Comparison of ENCODE assay signal across 23 mouse cellular contexts in the genomic region with DNA sequence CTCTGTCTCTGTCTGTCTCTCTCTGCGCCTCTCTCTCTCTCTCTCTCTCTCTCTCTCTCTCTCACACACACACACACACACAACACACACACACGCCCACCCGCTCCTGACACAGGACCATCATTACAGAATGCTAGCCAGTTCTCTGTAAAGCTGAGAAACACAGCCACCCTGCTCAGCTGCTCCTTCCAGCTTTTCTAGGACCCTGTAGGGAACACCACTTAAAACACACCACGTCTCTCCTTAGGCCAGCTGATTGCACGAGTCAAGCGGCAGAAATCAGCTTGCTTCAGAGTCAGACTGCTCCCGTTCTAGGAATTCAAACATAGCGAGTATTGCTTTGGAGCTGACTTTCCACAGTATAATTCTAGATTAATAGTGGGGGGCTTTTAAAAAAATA. TPM values are rescaled to one million over a fixed set of nuclear protein-coding genes. Genes with fewer than 3 reads are reported as not detected.
DNase-seq lines count a peak whose midpoint lies in the region; ATAC-seq and TF ChIP-seq lines count a peak whose summit lies in the region.
"Had no signal": no experiment of that assay in that cellular context is flagged by ENCODE, and none has a peak within 500 bp of the region (broad histone marks: within the 10 kb centered on the region; RNA-seq: fewer than 3 reads in every experiment).

No protein-coding gene starts in this region.

- no peaks in the 10 kb centered on the region for H3K27me3 ChIP-seq in forebrain, embryonic 14.5 days (replicated peaks; ENCODE audit: control insufficient read depth, insufficient read depth, low read length)
- no peaks in the 10 kb centered on the region for H3K27me3 ChIP-seq in forebrain, embryonic 11.5 days (ENCODE audit: control insufficient read depth, insufficient read depth, low read length)
- H3K27me3 ChIP-seq in hindbrain, postnatal 0 days (ENCODE audit: insufficient read depth, low read length): no peaks in the 10 kb centered on the region
- H3K27me3 ChIP-seq in hindbrain, embryonic 11.5 days (ENCODE audit: control insufficient read depth, insufficient read depth, low read length): no peaks in the 10 kb centered on the region
- no peaks in the 10 kb centered on the region for H3K27me3 ChIP-seq in midbrain, embryonic 14.5 days (ENCODE audit: control insufficient read depth, insufficient read depth, low read length)
- no peaks in the 10 kb centered on the region for H3K27me3 ChIP-seq in midbrain, embryonic 11.5 days (ENCODE audit: control insufficient read depth, insufficient read depth, low read length)
- H3K27me3 ChIP-seq: heart, embryonic 13.5 days; hindbrain, embryonic 12.5 days; hindbrain, embryonic 15.5 days; intestine, embryonic 15.5 days had no signal

- no peaks in the 10 kb centered on the region for H3K36me3 ChIP-seq in forebrain, embryonic 14.5 days (ENCODE audit: control insufficient read depth, insufficient read depth, low read length)
- H3K36me3 ChIP-seq in forebrain, embryonic 11.5 days (ENCODE audit: control insufficient read depth, insufficient read depth, low read length): no peaks in the 10 kb centered on the region
- no peaks in the 10 kb centered on the region for H3K36me3 ChIP-seq in hindbrain, postnatal 0 days (ENCODE audit: insufficient read depth, low read length)
- no peaks in the 10 kb centered on the region for H3K36me3 ChIP-seq in hindbrain, embryonic 11.5 days (ENCODE audit: control insufficient read depth, insufficient read depth, low read length)
- H3K36me3 ChIP-seq in midbrain, embryonic 14.5 days (ENCODE audit: control insufficient read depth, insufficient read depth, low read length): no peaks in the 10 kb centered on the region
- no peaks in the 10 kb centered on the region for H3K36me3 ChIP-seq in midbrain, embryonic 11.5 days (ENCODE audit: control insufficient read depth, insufficient read depth, low read length)
- H3K36me3 ChIP-seq: forebrain, embryonic 10.5 days; heart, embryonic 10.5 days; heart, embryonic 13.5 days; hindbrain, embryonic 12.5 days; hindbrain, embryonic 15.5 days; intestine, embryonic 15.5 days had no signal

- H3K4me1 ChIP-seq in forebrain, embryonic 14.5 days (ENCODE audit: control insufficient read depth, insufficient read depth, low read length): no peaks in the 10 kb centered on the region
- no peaks in the 10 kb centered on the region for H3K4me1 ChIP-seq in forebrain, embryonic 11.5 days (replicated peaks; ENCODE audit: control insufficient read depth, insufficient read depth, low read length)
- H3K4me1 ChIP-seq in hindbrain, postnatal 0 days (ENCODE audit: insufficient read depth, low read length): 0 out of 2 replicates have a peak, but pooled peaks cover 3% of the 10 kb centered on the region
- no peaks in the 10 kb centered on the region for H3K4me1 ChIP-seq in hindbrain, embryonic 11.5 days (replicated peaks; ENCODE audit: control insufficient read depth, insufficient read depth, low read length)
- peaks cover 13% of the 10 kb centered on the region; the same call in 1 of the 2 replicates for H3K4me1 ChIP-seq in midbrain, embryonic 14.5 days (ENCODE audit: control insufficient read depth, insufficient read depth, low read length)
- H3K4me1 ChIP-seq in midbrain, embryonic 11.5 days (ENCODE audit: control insufficient read depth, insufficient read depth, low read length): no peaks in the 10 kb centered on the region
- H3K4me1 ChIP-seq: intestine, embryonic 15.5 days had no signal

- no peak overlapping the region for H3K4me2 ChIP-seq in forebrain, embryonic 14.5 days (ENCODE audit: low read length)
- H3K4me2 ChIP-seq in forebrain, embryonic 11.5 days (ENCODE audit: low read depth, low read length, severe bottlenecking): no peak overlapping the region
- H3K4me2 ChIP-seq in hindbrain, postnatal 0 days (ENCODE audit: low read depth, low read length): no peak overlapping the region
- no peak overlapping the region for H3K4me2 ChIP-seq in hindbrain, embryonic 11.5 days (replicated peaks; ENCODE audit: low read depth, low read length)
- H3K4me2 ChIP-seq in midbrain, embryonic 14.5 days (ENCODE audit: low read length): no peak overlapping the region
- H3K4me2 ChIP-seq in midbrain, embryonic 11.5 days: no peak overlapping the region
- H3K4me2 ChIP-seq: heart, embryonic 13.5 days; hindbrain, embryonic 12.5 days; hindbrain, embryonic 15.5 days; intestine, embryonic 15.5 days had no signal

- no peaks in the 10 kb centered on the region for H3K9me3 ChIP-seq in forebrain, embryonic 14.5 days (replicated peaks; ENCODE audit: control insufficient read depth, low read length)
- H3K9me3 ChIP-seq in forebrain, embryonic 11.5 days (ENCODE audit: control insufficient read depth, low read length): no peaks in the 10 kb centered on the region
- no peaks in the 10 kb centered on the region for H3K9me3 ChIP-seq in hindbrain, postnatal 0 days (ENCODE audit: low read length)
- H3K9me3 ChIP-seq in hindbrain, embryonic 11.5 days (ENCODE audit: control insufficient read depth, low read length): no peaks in the 10 kb centered on the region; the same call in 1 of the 2 replicates
- no peaks in the 10 kb centered on the region for H3K9me3 ChIP-seq in midbrain, embryonic 14.5 days (ENCODE audit: control insufficient read depth, low read length)
- H3K9me3 ChIP-seq in midbrain, embryonic 11.5 days (ENCODE audit: control insufficient read depth, low read length): no peaks in the 10 kb centered on the region
- H3K9me3 ChIP-seq: forebrain, embryonic 10.5 days; heart, embryonic 10.5 days; heart, embryonic 13.5 days; hindbrain, embryonic 12.5 days; hindbrain, embryonic 15.5 days; intestine, embryonic 15.5 days had no signal

- TF ChIP-seq CTCF in hindbrain, postnatal 0 days (IDR thresholded peaks at IDR 0.05; ENCODE audit: low read depth): no peak

- no peak overlapping the region for H3K4me3 ChIP-seq in forebrain, embryonic 14.5 days (ENCODE audit: low read depth, low read length)
- H3K4me3 ChIP-seq in forebrain, embryonic 11.5 days (ENCODE audit: low read depth, low read length): no peak overlapping the region
- H3K4me3 ChIP-seq in hindbrain, postnatal 0 days (ENCODE audit: low read length): no peak overlapping the region
- no peak overlapping the region for H3K4me3 ChIP-seq in hindbrain, embryonic 11.5 days (ENCODE audit: low read depth, low read length)
- H3K4me3 ChIP-seq in midbrain, embryonic 14.5 days (replicated peaks; ENCODE audit: low read depth, low read length): no peak overlapping the region
- no peak overlapping the region for H3K4me3 ChIP-seq in midbrain, embryonic 11.5 days (ENCODE audit: low read depth, low read length)
- H3K4me3 ChIP-seq: forebrain, embryonic 10.5 days; heart, adult 2 months; heart, embryonic 10.5 days; heart, embryonic 13.5 days; hindbrain, embryonic 12.5 days; hindbrain, embryonic 15.5 days; intestine, embryonic 15.5 days had no signal

- no peak overlapping the region for H3K9ac ChIP-seq in forebrain, embryonic 14.5 days (ENCODE audit: low read length)
- no peak overlapping the region for H3K9ac ChIP-seq in forebrain, embryonic 11.5 days (ENCODE audit: low read length)
- H3K9ac ChIP-seq in hindbrain, postnatal 0 days (replicated peaks; ENCODE audit: low read length): no peak overlapping the region
- no peak overlapping the region for H3K9ac ChIP-seq in hindbrain, embryonic 11.5 days (ENCODE audit: low read depth, low read length)
- no peak overlapping the region for H3K9ac ChIP-seq in midbrain, embryonic 14.5 days (replicated peaks; ENCODE audit: low read length)
- H3K9ac ChIP-seq in midbrain, embryonic 11.5 days (ENCODE audit: low read length): no peak overlapping the region
- H3K9ac ChIP-seq: heart, embryonic 13.5 days; hindbrain, embryonic 12.5 days; hindbrain, embryonic 15.5 days; intestine, embryonic 15.5 days had no signal

- 72% methylated on average over 8 of the region's 8 CpGs for WGBS in forebrain, embryonic 14.5 days
- WGBS in forebrain, embryonic 11.5 days: 73% methylated on average over 8 of the region's 8 CpGs
- WGBS in hindbrain, postnatal 0 days: 51% methylated on average over 8 of the region's 8 CpGs
- 76% methylated on average over 8 of the region's 8 CpGs for WGBS in hindbrain, embryonic 11.5 days
- 58% methylated on average over 8 of the region's 8 CpGs for WGBS in midbrain, embryonic 14.5 days
- 73% methylated on average over 8 of the region's 8 CpGs for WGBS in midbrain, embryonic 11.5 days

- DNase-seq in forebrain, embryonic 14.5 days (ENCODE audit: low spot score): peak; percentile 14
- no peak for DNase-seq in forebrain, embryonic 11.5 days (ENCODE audit: low spot score)
- DNase-seq in hindbrain, postnatal 0 days (ENCODE audit: low spot score): peak; percentile 18
- DNase-seq in hindbrain, embryonic 11.5 days (ENCODE audit: low spot score): no peak
- peak; percentile 31 for DNase-seq in midbrain, embryonic 14.5 days
- DNase-seq in midbrain, embryonic 11.5 days (ENCODE audit: low spot score, missing footprints): no peak
- DNase-seq in right cerebral cortex, postnatal 10 days (ENCODE audit: low spot score in 2 of 2): peak; percentile 49 to 59
- no peak for DNase-seq in right cerebral cortex, postnatal 14 days
- DNase-seq: gastrocnemius, postnatal 10 days; gastrocnemius, postnatal 36 days; heart, adult 2 months; heart, postnatal 14 days; heart, postnatal 4 days had no signal

- no peak overlapping the region for H3K27ac ChIP-seq in forebrain, embryonic 14.5 days (ENCODE audit: low read depth, low read length)
- no peak overlapping the region for H3K27ac ChIP-seq in forebrain, embryonic 11.5 days (ENCODE audit: low read depth, low read length)
- no peak overlapping the region for H3K27ac ChIP-seq in hindbrain, postnatal 0 days
- H3K27ac ChIP-seq in hindbrain, embryonic 11.5 days (ENCODE audit: low read depth, low read length): no peak overlapping the region
- H3K27ac ChIP-seq in midbrain, embryonic 14.5 days (replicated peaks; ENCODE audit: low read depth, low read length): 0 out of 2 replicates have a peak overlapping the region, but pooled peaks have one; percentile 45
- no peak overlapping the region for H3K27ac ChIP-seq in midbrain, embryonic 11.5 days (ENCODE audit: low read depth, low read length)
- H3K27ac ChIP-seq: forebrain, embryonic 10.5 days; heart, adult 2 months; heart, embryonic 10.5 days; heart, embryonic 13.5 days; hindbrain, embryonic 12.5 days; hindbrain, embryonic 15.5 days; intestine, embryonic 15.5 days had no signal

- ATAC-seq in forebrain, embryonic 14.5 days: no peak
- ATAC-seq in forebrain, embryonic 11.5 days (replicated peaks; ENCODE audit: low FRiP score): no peak
- no peak for ATAC-seq in hindbrain, postnatal 0 days
- ATAC-seq in hindbrain, embryonic 11.5 days (ENCODE audit: low FRiP score): no peak
- ATAC-seq in midbrain, embryonic 14.5 days (ENCODE audit: low FRiP score, low TSS enrichment): no peak
- ATAC-seq in midbrain, embryonic 11.5 days (ENCODE audit: low FRiP score): no peak
- ATAC-seq: activated CD4-positive, CD25-positive, alpha-beta regulatory T cell, adult 4 months; forebrain, embryonic 16.5 days; intestine, embryonic 15.5 days had no signal

RNA-seq across cellular contexts. Expression of a gene that starts 35.3 kb away (rescaled TPM):
- polyA plus RNA-seq in forebrain, embryonic 14.5 days (2014; fragmentation: Nextera tagmentation; extraction: Ambion mirVana): 0.05 and 0.20 TPM in 2 replicates
- polyA plus RNA-seq in forebrain, embryonic 11.5 days (2014; fragmentation: Nextera tagmentation; extraction: Ambion mirVana): 0.05 TPM in 1 of 2 replicates, not detected in the other
- total RNA-seq in hindbrain, postnatal 0 days (2014; rRNA removed): 2.4 and 2.8 TPM in 2 replicates
- polyA plus RNA-seq in hindbrain, postnatal 0 days (2015; fragmentation: Nextera tagmentation; extraction: Ambion mirVana): 0.69 and 0.83 TPM in 2 replicates
- 0.03 and 0.23 TPM in 2 replicates for polyA plus RNA-seq in hindbrain, embryonic 11.5 days (2014; fragmentation: Nextera tagmentation; extraction: Ambion mirVana)
- 0.46 and 0.58 TPM in 2 replicates for polyA plus RNA-seq in midbrain, embryonic 14.5 days (2014; fragmentation: Nextera tagmentation; extraction: Ambion mirVana)
- 0.04 and 0.10 TPM in 2 replicates for polyA plus RNA-seq in midbrain, embryonic 11.5 days (2014; fragmentation: Nextera tagmentation; extraction: Ambion mirVana)
- total RNA-seq: gastrocnemius, adult 18-20 months; gastrocnemius, postnatal 36 days; granulocyte monocyte progenitor cell, adult 5-6 weeks had no signal
- polyA plus RNA-seq: forebrain, embryonic 10.5 days; hindbrain, embryonic 12.5 days had no signal

Comparison
In these comparisons a context has a peak if more than half of its experiments do, and no peak if none do; other contexts are left out.
1. DNase-seq: peak in forebrain, embryonic 14.5 days (single experiment), hindbrain, postnatal 0 days (single experiment), midbrain, embryonic 14.5 days (single experiment) and right cerebral cortex, postnatal 10 days (2 of 2); none in forebrain, embryonic 11.5 days (single experiment), hindbrain, embryonic 11.5 days (single experiment), midbrain, embryonic 11.5 days (single experiment) and right cerebral cortex, postnatal 14 days (single experiment).